Mouse (Mus musculus) small intestine, adult 2 months (tissue): ENCODE results near the gene Chst10.

Experiments used
- CTCF ChIP-seq: fragments of 200-500 bp; IDR thresholded peaks from 2 replicates; pipeline ENCODE4 v1.5.1; 2012; ENCODE audit warnings: low read depth, mild to moderate bottlenecking, control low read depth, inconsistent platforms, low read length, moderate library complexity, mixed read lengths; ENCODE audit not compliant: insufficient replicate concordance, insufficient read length; ENCODE audit errors: extremely low read depth
- POLR2A ChIP-seq: fragments of 200-500 bp; IDR thresholded peaks from 2 replicates; pipeline ENCODE4 v1.6.1; 2012; ENCODE audit warnings: low read depth, mild to moderate bottlenecking, control low read depth, inconsistent platforms, low read length, moderate library complexity

DNA sequence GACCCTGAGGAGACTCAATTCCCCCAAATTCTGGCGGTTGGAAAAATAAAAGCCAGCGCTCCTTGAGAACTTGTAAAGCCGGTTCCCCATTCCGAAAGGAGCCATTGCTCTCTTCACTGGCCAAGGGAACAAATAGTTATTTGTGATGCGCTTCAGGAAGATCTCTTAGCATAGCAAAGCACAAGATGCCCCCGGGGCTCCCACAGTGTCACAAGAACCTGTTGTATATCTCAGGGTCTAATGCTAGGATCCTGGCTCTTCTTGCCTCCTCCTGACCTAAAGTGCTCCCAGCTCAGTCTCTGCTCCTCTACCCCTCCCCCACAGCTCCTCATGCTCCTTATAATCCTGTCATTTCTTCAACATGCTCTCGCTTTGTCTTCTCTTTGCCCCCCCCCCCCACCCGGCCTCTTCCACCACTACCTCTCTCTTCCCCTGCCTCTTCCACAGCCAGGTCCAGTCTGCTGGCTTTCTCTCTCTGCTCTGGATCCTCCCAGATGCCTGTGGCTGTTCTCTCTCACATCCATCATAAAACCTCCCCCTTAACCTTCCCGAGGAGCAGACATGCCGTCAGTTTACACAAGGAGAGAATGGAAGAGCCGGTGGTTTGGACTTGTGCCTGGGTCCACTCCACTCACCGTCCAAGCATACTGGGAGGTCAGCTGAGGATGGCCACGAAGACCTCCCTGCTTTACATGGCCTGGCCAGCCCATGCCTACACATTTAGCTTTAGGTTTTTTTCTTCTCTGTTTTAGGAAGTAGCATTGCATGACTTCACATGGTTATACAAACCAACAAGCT is 28.4 kb downstream of the Chst10 start:
- TF ChIP-seq CTCF: no peak
- no peak for TF ChIP-seq POLR2A
